9 mouse cellular contexts compared by ENCODE assay signal in genomic region chr2:147808036-147808675, GRCm38 (mm10).
DNase-seq lines count a peak whose midpoint lies in the region; ATAC-seq and TF ChIP-seq lines count a peak whose summit lies in the region.
"Had no signal": no experiment of that assay in that cellular context is flagged by ENCODE, and none has a peak within 500 bp of the region (broad histone marks: within the 10 kb centered on the region; RNA-seq: fewer than 3 reads in every experiment).

No protein-coding gene starts in this region.

- H3K4me3 ChIP-seq in gastrocnemius, adult 2 months: no peak overlapping the region
- no peak overlapping the region for H3K4me3 ChIP-seq in forebrain, postnatal 0 days (ENCODE audit: low read depth, low read length)

- intact Hi-C loops in gastrocnemius, adult 2 months (cut with DNase I): loop anchor here (10.0 kb wide), 1 partner anchor 947 kb away; the partner anchor contains the start of gene Cstl1

- 40% methylated on average over 5 of the region's 5 CpGs for WGBS in forebrain, postnatal 0 days

- no peaks in the 10 kb centered on the region for H3K36me3 ChIP-seq in forebrain, postnatal 0 days (ENCODE audit: insufficient read depth)
- H3K36me3 ChIP-seq: G1E had no signal

- no peak overlapping the region for H3K9ac ChIP-seq in forebrain, postnatal 0 days

- H3K4me1 ChIP-seq in forebrain, postnatal 0 days (ENCODE audit: insufficient read depth): no peaks in the 10 kb centered on the region

- H3K27me3 ChIP-seq in forebrain, postnatal 0 days (ENCODE audit: insufficient read depth, low read length): no peaks in the 10 kb centered on the region; the same call in 1 of the 2 replicates

- peak; percentile 77; the same call in 1 of the 2 replicates for ATAC-seq in forebrain, postnatal 0 days
- peak; percentile 79 for ATAC-seq in megakaryocyte progenitor cell, adult 5-6 weeks (replicated peaks; ENCODE audit: poor library complexity)
- no peak; the same call in 1 of the 2 replicates for ATAC-seq in megakaryocyte-erythroid progenitor cell, adult 5-6 weeks (replicated peaks; ENCODE audit: low FRiP score, low TSS enrichment, poor library complexity, severe bottlenecking)

- H3K9me3 ChIP-seq in forebrain, postnatal 0 days (ENCODE audit: low read length): no peaks in the 10 kb centered on the region

- H3K27ac ChIP-seq in gastrocnemius, adult 2 months: no peak overlapping the region
- no peak overlapping the region for H3K27ac ChIP-seq in forebrain, postnatal 0 days (ENCODE audit: low read depth, low read length)

- TF ChIP-seq CTCF in gastrocnemius, adult 2 months (IDR thresholded peaks at IDR 0.05): peak; percentile 59
- peak; percentile 76 for TF ChIP-seq CTCF in forebrain, postnatal 0 days (IDR thresholded peaks at IDR 0.05; ENCODE audit: low read depth)

- H3K4me2 ChIP-seq in forebrain, postnatal 0 days (ENCODE audit: low read depth): no peak overlapping the region

- DNase-seq in gastrocnemius, adult 2 months: no peak
- DNase-seq in gastrocnemius, postnatal 25 days: no peak
- peak; percentile 3 to 14 for DNase-seq in urinary bladder, postnatal 36 days (ENCODE audit: low spot score in 2 of 2)
- no peak for DNase-seq in urinary bladder, adult 2 months (ENCODE audit: low spot score)
- DNase-seq in forebrain, postnatal 0 days: peak; percentile 76
- DNase-seq in layer of hippocampus, adult 11-12 months (ENCODE audit: low spot score): peak; percentile 40

Comparison
In these comparisons a context has a peak if more than half of its experiments do, and no peak if none do; other contexts are left out.
1. DNase-seq: peak in urinary bladder, postnatal 36 days (2 of 2), forebrain, postnatal 0 days (single experiment) and layer of hippocampus, adult 11-12 months (single experiment); none in gastrocnemius, adult 2 months (single experiment), gastrocnemius, postnatal 25 days (single experiment) and urinary bladder, adult 2 months (single experiment).